Mouse (Mus musculus) liver, embryonic 18 days (tissue): Measurements from ENCODE around the gene Vmn1r69. TPM values are rescaled to one million over a fixed set of nuclear protein-coding genes. Genes with fewer than 3 reads are reported as not detected.

Source experiments
- polyA plus RNA-seq: library from polyadenylated mRNA; depleted of rRNA; stranded (reverse); fragments of >200 nt; gene quantifications from 2 replicates; pipeline ENCODE4 v1.2.3, GENCODE M21; 2012; rRNA removed

The Vmn1r69 gene
- polyA plus RNA-seq, result not detected in 2 replicates

GRCm38 (mm10) chr7:10613559-10613958 lies at the start of gene Vmn1r69:
Gene Vmn1r69, minus strand, starts transcription at chr7:10613659.

GRCm38 (mm10) chr7:10631232-10631631 lies 17.8 kb upstream of the Vmn1r69 start, which contains the start of gene Vmn1r70:
Gene Vmn1r70, plus strand, starts transcription at chr7:10631532.

GRCm38 (mm10) chr7:10558385-10558784 lies 55.1 kb downstream of the Vmn1r69 start, which contains the start of gene Vmn1r68:
Gene Vmn1r68, minus strand, starts transcription at chr7:10558485.

Other genes starting within 250 kb of the Vmn1r69 start
- not detected in 2 replicates for gene Vmn1r67, start 170.3 kb downstream of the Vmn1r69 start, polyA plus RNA-seq
- gene Zik1, start 118.3 kb downstream of the Vmn1r69 start, polyA plus RNA-seq, result 0.74 and 0.79 TPM in 2 replicates
- gene Vmn1r68, start 55.2 kb downstream of the Vmn1r69 start, polyA plus RNA-seq, result not detected in 2 replicates
- not detected in 2 replicates for gene Vmn1r70, start 17.9 kb upstream of the Vmn1r69 start, polyA plus RNA-seq
- gene Nlrp4b, start 74.1 kb upstream of the Vmn1r69 start, polyA plus RNA-seq, result not detected in 2 replicates
- gene Vmn1r71, start 140.7 kb upstream of the Vmn1r69 start, polyA plus RNA-seq, result not detected in 2 replicates